Mouse (Mus musculus): ENCODE measurements around the gene Nav1.

Gene Nav1

GRCm38 (mm10) chr1:135548750-135549149 is 58.3 kb downstream of the Nav1 start:
- no peak for DNase-seq (ENCODE audit: low spot score)

GRCm38 (mm10) chr1:135546099-135546498 is 61.0 kb downstream of the Nav1 start:
- no peak for DNase-seq (ENCODE audit: low spot score)

GRCm38 (mm10) chr1:135544504-135545146 is 62.5 kb downstream of the Nav1 start:
- DNase-seq (ENCODE audit: low spot score): peak; percentile 93

- no peak for DNase-seq (ENCODE audit: low spot score)
Observed at GRCm38 (mm10) chr1:135542841-135543810, 64.0 kb downstream of the Nav1 start.

- no peak for DNase-seq (ENCODE audit: low spot score)
Observed at GRCm38 (mm10) chr1:135542080-135542479, 65.0 kb downstream of the Nav1 start.

- peak; percentile 96 for DNase-seq (ENCODE audit: low spot score)
Observed at GRCm38 (mm10) chr1:135540270-135540669, 66.8 kb downstream of the Nav1 start.

GRCm38 (mm10) chr1:135538441-135539265 is 68.4 kb downstream of the Nav1 start:
- no peak for DNase-seq (ENCODE audit: low spot score)

- no peak for DNase-seq (ENCODE audit: low spot score)
Observed at GRCm38 (mm10) chr1:135536822-135537221, 70.3 kb downstream of the Nav1 start.

GRCm38 (mm10) chr1:135536326-135536725 is 70.8 kb downstream of the Nav1 start:
- DNase-seq (ENCODE audit: low spot score): no peak

- no peak for DNase-seq (ENCODE audit: low spot score)
Observed at GRCm38 (mm10) chr1:135535256-135535655, 71.8 kb downstream of the Nav1 start.

- no peak for DNase-seq (ENCODE audit: low spot score)
Observed at GRCm38 (mm10) chr1:135534782-135535181, 72.3 kb downstream of the Nav1 start.

- no peak for DNase-seq (ENCODE audit: low spot score)
Observed at GRCm38 (mm10) chr1:135534070-135534469, 73.0 kb downstream of the Nav1 start.

- DNase-seq (ENCODE audit: low spot score): no peak
Observed at GRCm38 (mm10) chr1:135532383-135532782, 74.7 kb downstream of the Nav1 start.

GRCm38 (mm10) chr1:135531981-135532380 is 75.1 kb downstream of the Nav1 start:
- DNase-seq (ENCODE audit: low spot score): no peak

- no peak for DNase-seq (ENCODE audit: low spot score)
Observed at GRCm38 (mm10) chr1:135531081-135531480, 76.0 kb downstream of the Nav1 start.

GRCm38 (mm10) chr1:135524518-135524860 is 82.6 kb downstream of the Nav1 start:
- no peak for DNase-seq (ENCODE audit: low spot score)

GRCm38 (mm10) chr1:135523780-135524517 is 83.1 kb downstream of the Nav1 start:
- no peak for DNase-seq (ENCODE audit: low spot score)

- no peak for DNase-seq (ENCODE audit: low spot score)
Observed at GRCm38 (mm10) chr1:135523344-135523743, 83.8 kb downstream of the Nav1 start.

- DNase-seq (ENCODE audit: low spot score): no peak
Observed at GRCm38 (mm10) chr1:135520550-135521168, 86.4 kb downstream of the Nav1 start.

GRCm38 (mm10) chr1:135518661-135519060 is 88.4 kb downstream of the Nav1 start:
- no peak for DNase-seq (ENCODE audit: low spot score)

GRCm38 (mm10) chr1:135517469-135517868 is 89.6 kb downstream of the Nav1 start:
- no peak for DNase-seq (ENCODE audit: low spot score)
